Mouse (Mus musculus) limb, embryonic 14.5 days (tissue): ENCODE data around the gene Gse1. TPM values are rescaled to one million over a fixed set of nuclear protein-coding genes. Genes with fewer than 3 reads are reported as not detected.

ENCODE experiments used
- ATAC-seq: fragments of 200-750 bp; cut with Nextera tagmentation; 2 replicates; pipeline ENCODE4 v1.8.0; 2017; ENCODE audit warnings: low read depth, moderate number of reproducible peaks, moderate TSS enrichment; ENCODE audit not compliant: low FRiP score
- DNase-seq: peaks from one replicate; pipeline ENCODE4 v3.0.0-alpha.2; 2015; ENCODE audit warnings: low spot score
- H3K27ac ChIP-seq: fragments of 300-500 bp; sonication (generic); replicated peaks from 2 replicates; pipeline ENCODE4 v1.5.1; 2014; ENCODE audit warnings: low read depth, mild to moderate bottlenecking, low read length, moderate library complexity, mixed read lengths
- H3K27me3 ChIP-seq: fragments of 300-500 bp; sonication (generic); 2 replicates; pipeline ENCODE4 v1.6.1; 2014; ENCODE audit warnings: low read length, mixed read lengths; ENCODE audit not compliant: control insufficient read depth, insufficient read depth
- H3K36me3 ChIP-seq: fragments of 300-500 bp; sonication (generic); 2 replicates; pipeline ENCODE4 v1.6.1; 2014; ENCODE audit warnings: mild to moderate bottlenecking, low read length, moderate library complexity, mixed read lengths; ENCODE audit not compliant: control insufficient read depth, insufficient read depth
- H3K4me1 ChIP-seq: fragments of 300-500 bp; sonication (generic); 2 replicates; pipeline ENCODE4 v1.6.1; 2014; ENCODE audit warnings: antibody characterized with exemption, low read length, mixed read lengths; ENCODE audit not compliant: control insufficient read depth, insufficient read depth
- H3K4me2 ChIP-seq: fragments of 300-500 bp; sonication (generic); replicated peaks from 2 replicates; pipeline ENCODE4 v1.6.1; 2014; ENCODE audit warnings: low read depth, mild to moderate bottlenecking, low read length, moderate library complexity; ENCODE audit not compliant: severe bottlenecking
- H3K4me3 ChIP-seq: fragments of 300-500 bp; sonication (generic); replicated peaks from 2 replicates; pipeline ENCODE4 v1.5.1; 2014; ENCODE audit warnings: low read length
- H3K9ac ChIP-seq: fragments of 300-500 bp; sonication (generic); 2 replicates; pipeline ENCODE4 v1.6.1; 2014; ENCODE audit warnings: mild to moderate bottlenecking, low read depth, low read length, moderate library complexity; ENCODE audit not compliant: severe bottlenecking
- H3K9me3 ChIP-seq: fragments of 300-500 bp; sonication (generic); 2 replicates; pipeline ENCODE4 v1.6.1; 2016; ENCODE audit warnings: low read length; ENCODE audit not compliant: control insufficient read depth
- POLR2A ChIP-seq: fragments of 200-500 bp; IDR thresholded peaks from 2 replicates; pipeline ENCODE4 v1.8.0; 2012; ENCODE audit warnings: inconsistent platforms, mild to moderate bottlenecking, moderate library complexity, borderline replicate concordance; ENCODE audit not compliant: insufficient read depth, insufficient read length; ENCODE audit errors: extremely low read depth
- WGBS: fragments of 180-500 bp; shearing (Covaris S2); extraction: QIAGEN DNeasy Blood & Tissue Kit; methylation state at CpG from one replicate; pipeline ENCODE4 v1.1.7; 2014; 5-methylcytosine and 5-hydroxymethylcytosine counted together
- polyA plus RNA-seq, 2 experiments: library from polyadenylated mRNA; depleted of rRNA in 1 of 2; stranded (reverse) in 1 of 2; unstranded in 1 of 2; fragments of >200 nt; fragmentation: Nextera tagmentation in 1 of 2; extraction: Ambion mirVana in 1 of 2; gene quantifications; 2 replicates each; pipeline versions ENCODE4 v1.2.1 to v1.2.3; 2012 to 2014

Gene Gse1
- polyA plus RNA-seq, 2 experiments = 10.3 to 32.6 TPM

DNA sequence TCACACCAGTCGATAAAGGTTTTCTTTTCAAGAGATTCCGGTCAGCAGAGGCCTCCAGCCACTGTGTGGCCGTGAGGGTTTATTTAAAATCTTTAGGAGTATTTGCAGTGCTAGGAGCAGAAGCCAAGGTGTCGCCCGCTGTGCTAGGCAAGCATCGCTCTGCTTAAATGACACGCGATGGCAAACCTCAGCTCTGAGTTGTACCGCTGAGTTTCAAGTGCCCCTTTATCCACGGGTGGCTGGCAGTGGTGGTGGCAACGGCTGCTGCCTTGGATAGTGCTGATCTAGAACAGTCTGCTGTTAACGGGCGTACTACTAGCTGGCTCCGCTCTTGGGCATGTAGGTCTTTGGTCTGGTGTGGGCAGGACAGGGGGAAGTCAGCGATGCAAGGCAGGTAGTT, 62.4 kb downstream of the Gse1 start:
- H3K9ac ChIP-seq = no peak overlapping the region
- no peak for ATAC-seq
- DNase-seq = no peak
- WGBS = 63% methylated on average over 15 of the region's 15 CpGs
- H3K4me3 ChIP-seq = no peak overlapping the region
- no peaks in the 10 kb centered on the region for H3K27me3 ChIP-seq
- no peak overlapping the region for H3K27ac ChIP-seq
- no peaks in the 10 kb centered on the region; the same call in 1 of the 2 replicates for H3K36me3 ChIP-seq
- no peak overlapping the region for H3K4me2 ChIP-seq
- TF ChIP-seq POLR2A = no peak
- no peaks in the 10 kb centered on the region for H3K9me3 ChIP-seq
- peaks cover 81% of the 10 kb centered on the region for H3K4me1 ChIP-seq

DNA sequence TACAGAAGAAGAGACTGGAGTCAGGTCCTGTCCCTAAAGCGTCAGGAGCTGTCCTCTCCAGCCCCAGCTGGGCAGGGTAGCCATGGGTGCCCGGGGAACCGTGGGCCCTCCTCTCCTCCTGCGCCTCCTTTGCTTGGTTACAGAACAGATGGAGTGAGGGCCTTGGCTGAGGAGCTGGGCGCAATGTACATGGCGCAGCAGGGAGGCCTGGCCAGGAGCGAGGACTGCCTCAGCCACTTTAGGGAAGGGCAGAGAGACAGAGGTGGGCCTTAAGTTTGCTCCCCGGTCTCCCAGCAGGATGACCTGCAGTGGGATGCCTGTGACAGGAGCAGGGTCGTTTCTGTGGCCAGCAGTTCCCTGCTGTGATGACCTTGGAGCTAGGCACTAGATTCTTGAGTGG, 63.4 kb downstream of the Gse1 start:
- ATAC-seq (no peak), DNase-seq (no peak)
- Histone ChIP-seq H3K9ac (no peak overlapping the region), H3K9me3 (no peaks in the 10 kb centered on the region), H3K36me3 (no peaks in the 10 kb centered on the region; the same call in 1 of the 2 replicates), H3K4me2 (no peak overlapping the region), H3K27me3 (no peaks in the 10 kb centered on the region), H3K27ac (no peak overlapping the region), H3K4me3 (no peak overlapping the region), H3K4me1 (peaks cover 77% of the 10 kb centered on the region)
- TF ChIP-seq POLR2A = no peak
- 82% methylated on average over 9 of the region's 9 CpGs for WGBS

DNA sequence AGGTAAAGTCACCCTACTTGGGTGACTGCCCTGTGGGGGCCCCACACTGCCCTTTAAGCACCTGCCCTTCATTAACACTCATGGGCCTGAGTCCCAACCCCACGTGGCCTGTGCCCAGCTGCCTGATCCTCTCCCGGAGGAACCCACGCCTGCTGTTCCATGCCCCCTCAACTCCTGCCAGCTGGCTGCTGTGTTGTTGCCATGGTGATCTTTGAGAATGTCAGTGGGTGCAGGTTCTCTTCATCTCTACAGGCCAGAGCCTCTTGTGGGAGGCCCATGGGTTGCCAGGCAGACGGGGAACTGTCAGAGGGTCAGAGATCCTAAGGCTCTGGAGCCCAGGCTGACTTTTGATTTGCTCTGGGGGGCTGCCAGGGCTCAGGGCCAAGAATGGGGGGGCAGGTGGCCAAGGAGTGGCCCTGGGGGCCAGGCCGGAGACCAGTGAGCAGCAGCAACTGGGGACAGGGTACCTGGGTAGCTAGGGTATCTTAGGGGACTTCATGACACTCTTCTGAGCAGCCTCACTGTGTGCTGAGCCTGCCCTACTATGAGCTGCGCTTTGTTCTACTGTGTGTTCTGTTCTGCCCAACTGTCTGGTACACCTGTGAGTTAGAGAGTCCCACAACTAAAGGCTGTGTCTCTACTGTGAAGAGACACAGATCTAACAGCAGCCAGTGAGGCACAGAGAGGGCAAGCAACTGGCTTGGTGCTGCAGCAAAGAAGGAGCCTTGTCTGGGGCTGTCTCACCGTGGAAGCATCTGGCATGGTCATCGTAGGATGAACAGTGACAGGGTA, 64.3 kb downstream of the Gse1 start:
- Histone ChIP-seq H3K4me1 (peaks cover 73% of the 10 kb centered on the region), H3K36me3 (no peaks in the 10 kb centered on the region; the same call in 1 of the 2 replicates), H3K9me3 (no peaks in the 10 kb centered on the region), H3K27me3 (no peaks in the 10 kb centered on the region), H3K9ac (no peak overlapping the region), H3K4me2 (no peak overlapping the region), H3K4me3 (no peak overlapping the region), H3K27ac (no peak overlapping the region)
- ATAC-seq (no peak), DNase-seq (no peak)
- WGBS = 43% methylated on average over 8 of the region's 8 CpGs
- TF ChIP-seq POLR2A = no peak

DNA sequence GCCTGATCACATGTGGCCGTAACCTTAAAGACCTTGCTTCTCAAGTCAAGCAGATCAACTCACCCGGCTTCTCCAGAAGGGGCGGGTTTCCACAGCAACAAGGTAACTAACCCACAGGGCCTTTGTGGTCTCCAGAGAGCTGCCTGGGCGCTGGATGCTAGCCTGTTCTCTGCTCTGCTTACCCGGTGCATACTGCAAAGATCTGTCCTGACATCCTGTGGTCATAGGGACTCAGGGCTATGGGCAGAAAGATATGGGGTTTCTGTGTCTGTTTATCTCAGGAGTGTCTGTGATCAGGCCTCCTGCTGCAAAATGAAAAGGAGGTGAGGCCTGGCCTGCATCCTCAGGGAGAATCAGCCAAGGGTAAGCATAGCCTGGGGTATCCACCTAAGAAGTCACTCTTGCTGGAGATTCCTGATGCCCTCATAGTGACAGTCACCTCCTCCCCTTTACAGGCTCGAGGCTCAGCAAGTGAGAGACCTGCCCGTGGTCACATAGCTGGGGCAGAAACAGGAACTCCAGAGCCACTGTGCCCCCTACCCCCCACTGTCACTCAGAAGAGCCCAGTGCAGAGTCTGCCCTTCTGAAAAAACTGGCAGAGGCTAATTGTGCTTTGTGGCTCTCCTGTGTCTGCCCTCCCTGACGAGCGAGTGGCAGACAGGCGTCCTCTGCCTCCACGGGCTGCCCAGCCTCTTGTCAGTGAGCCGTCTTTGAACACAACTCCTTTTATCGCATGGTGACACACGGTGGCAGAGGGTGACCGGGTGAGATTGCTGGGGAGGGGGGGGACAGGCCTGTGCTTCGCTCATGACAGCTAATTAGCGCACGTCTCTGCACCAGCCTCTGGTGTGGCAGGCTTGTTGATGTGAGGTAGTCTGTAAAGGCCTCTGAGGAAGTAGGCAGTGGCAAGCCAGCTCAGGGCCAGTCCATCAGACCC, 65.4 kb downstream of the Gse1 start:
- Histone ChIP-seq H3K27ac (no peak overlapping the region), H3K4me2 (no peak overlapping the region), H3K36me3 (no peaks in the 10 kb centered on the region; the same call in 1 of the 2 replicates), H3K4me1 (peaks cover 71% of the 10 kb centered on the region), H3K27me3 (no peaks in the 10 kb centered on the region), H3K9me3 (no peaks in the 10 kb centered on the region), H3K9ac (no peak overlapping the region), H3K4me3 (no peak overlapping the region)
- no peak for TF ChIP-seq POLR2A
- ATAC-seq (no peak), DNase-seq (no peak)
- WGBS = 45% methylated on average over 18 of the region's 18 CpGs

DNA sequence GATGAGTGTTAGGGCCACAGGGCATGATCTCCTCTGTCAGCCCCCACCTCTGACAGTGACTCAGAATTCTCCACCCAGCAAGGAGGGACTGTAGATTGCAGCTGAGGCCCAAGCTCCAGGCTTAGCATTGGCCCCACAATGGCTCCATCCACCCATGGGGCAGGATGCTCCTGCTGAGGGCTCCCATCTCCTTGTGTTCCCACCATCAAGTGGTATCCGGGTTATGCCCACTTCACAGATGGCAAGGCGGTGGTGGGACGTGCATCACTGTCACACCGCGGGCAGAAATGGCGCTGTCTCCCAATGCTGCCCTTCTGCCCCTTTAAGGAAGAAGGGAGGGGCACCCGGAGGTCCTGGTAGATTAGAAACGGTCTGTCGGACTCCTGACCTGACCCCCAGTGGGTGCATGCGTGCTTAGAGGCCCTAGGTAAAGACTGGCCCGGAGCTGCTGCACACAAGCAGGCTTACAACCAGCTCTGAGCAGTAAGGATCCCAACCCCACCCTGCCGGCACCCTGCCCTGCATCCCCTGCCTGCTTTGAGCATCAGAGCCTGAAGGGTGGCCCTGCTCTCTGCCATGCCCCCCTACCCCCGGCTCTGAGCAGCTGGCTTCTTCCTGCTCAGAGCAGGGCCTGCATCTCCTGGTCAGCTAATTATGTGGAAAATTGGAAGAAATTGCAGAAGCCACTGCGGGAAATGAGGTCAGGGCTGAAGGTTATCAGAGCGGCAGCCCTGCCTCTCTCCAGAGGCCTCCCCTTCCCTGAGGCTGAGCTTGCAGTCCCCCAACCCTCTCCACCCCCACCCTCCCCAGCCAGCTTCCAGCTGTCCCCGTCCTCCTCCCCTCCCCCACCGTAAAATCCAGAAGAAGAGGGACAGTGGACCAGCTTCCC, 67.0 kb downstream of the Gse1 start:
- TF ChIP-seq POLR2A = no peak
- ATAC-seq (no peak; the same call in 1 of the 2 replicates), DNase-seq (no peak)
- H3K4me3 ChIP-seq = no peak overlapping the region
- H3K4me2 ChIP-seq = no peak overlapping the region
- H3K27ac ChIP-seq = no peak overlapping the region; the same call in 1 of the 2 replicates
- H3K36me3 ChIP-seq = no peaks in the 10 kb centered on the region; the same call in 1 of the 2 replicates
- WGBS = 25% methylated on average over 16 of the region's 17 CpGs
- no peaks in the 10 kb centered on the region for H3K9me3 ChIP-seq
- no peaks in the 10 kb centered on the region for H3K27me3 ChIP-seq
- no peak overlapping the region; the same call in 1 of the 2 replicates for H3K9ac ChIP-seq
- peaks cover 66% of the 10 kb centered on the region for H3K4me1 ChIP-seq
